Mouse (Mus musculus) heart, embryonic 16.5 days (tissue): ENCODE data around the gene Lrp2. TPM values are rescaled to one million over a fixed set of nuclear protein-coding genes. Genes with fewer than 3 reads are reported as not detected.
A peak's percentile ranks its signal among the peaks of the same experiment; 100 is the strongest.

Experiments
- ATAC-seq: fragments of 200-750 bp; cut with Nextera tagmentation; replicated peaks from 2 replicates; pipeline ENCODE4 v1.8.0; 2017; ENCODE audit warnings: moderate number of reproducible peaks; ENCODE audit not compliant: insufficient read depth, low FRiP score; ENCODE audit errors: extremely low read depth
- H3K27ac ChIP-seq: fragments of 300-500 bp; sonication (generic); 2 replicates; pipeline ENCODE4 v1.5.1; 2014; ENCODE audit warnings: mild to moderate bottlenecking, low read length, control low read depth, moderate library complexity
- H3K27me3 ChIP-seq: fragments of 300-500 bp; sonication (generic); 2 replicates; pipeline ENCODE4 v1.6.1; 2014; ENCODE audit warnings: low read length, mixed read lengths; ENCODE audit not compliant: control insufficient read depth, insufficient read depth
- H3K36me3 ChIP-seq: fragments of 300-500 bp; sonication (generic); 2 replicates; pipeline ENCODE4 v1.6.1; 2014; ENCODE audit not compliant: control insufficient read depth, insufficient read depth
- H3K4me1 ChIP-seq: fragments of 300-500 bp; sonication (generic); 2 replicates; pipeline ENCODE4 v1.6.1; 2014; ENCODE audit warnings: low read length, mixed read lengths; ENCODE audit not compliant: control insufficient read depth, insufficient read depth
- H3K4me2 ChIP-seq: fragments of 300-500 bp; sonication (generic); 2 replicates; pipeline ENCODE4 v1.6.1; 2014; ENCODE audit warnings: low read depth, mild to moderate bottlenecking, control low read depth, low read length
- H3K4me3 ChIP-seq: fragments of 300-500 bp; sonication (generic); 2 replicates; pipeline ENCODE4 v1.5.1; 2014; ENCODE audit warnings: mild to moderate bottlenecking, control low read depth, low read length
- H3K9ac ChIP-seq: fragments of 300-500 bp; sonication (generic); 2 replicates; pipeline ENCODE4 v1.6.1; 2014; ENCODE audit warnings: low read length, control low read depth
- H3K9me3 ChIP-seq: fragments of 300-500 bp; sonication (generic); replicated peaks from 2 replicates; pipeline ENCODE4 v1.6.1; 2016; ENCODE audit warnings: low read length; ENCODE audit not compliant: control insufficient read depth
- WGBS: fragments of 180-500 bp; shearing (Covaris S2); extraction: QIAGEN DNeasy Blood & Tissue Kit; methylation state at CpG from one replicate; pipeline ENCODE4 v1.1.7; 2014; 5-methylcytosine and 5-hydroxymethylcytosine counted together
- polyA plus RNA-seq: library from polyadenylated mRNA; unstranded; fragments of >200 nt; fragmentation: Nextera tagmentation; extraction: Ambion mirVana; gene quantifications from 2 replicates; pipeline ENCODE4 v1.2.1, GENCODE M21; 2015

Gene Lrp2
- polyA plus RNA-seq, 1 experiment from 2014 or later, result 0.21 TPM

GRCm38 (mm10) chr2:69612716-69613115 lies 26.9 kb upstream of the Lrp2 start:
- Histone ChIP-seq H3K4me3 (no peak overlapping the region), H3K36me3 (no peaks in the 10 kb centered on the region), H3K9ac (no peak overlapping the region), H3K27ac (no peak overlapping the region), H3K9me3 (no peaks in the 10 kb centered on the region), H3K4me2 (no peak overlapping the region), H3K27me3 (no peaks in the 10 kb centered on the region), H3K4me1 (peaks cover 4% of the 10 kb centered on the region)
- ATAC-seq, result no peak
- WGBS, result 59% methylated on average over 9 of the region's 9 CpGs

DNA sequence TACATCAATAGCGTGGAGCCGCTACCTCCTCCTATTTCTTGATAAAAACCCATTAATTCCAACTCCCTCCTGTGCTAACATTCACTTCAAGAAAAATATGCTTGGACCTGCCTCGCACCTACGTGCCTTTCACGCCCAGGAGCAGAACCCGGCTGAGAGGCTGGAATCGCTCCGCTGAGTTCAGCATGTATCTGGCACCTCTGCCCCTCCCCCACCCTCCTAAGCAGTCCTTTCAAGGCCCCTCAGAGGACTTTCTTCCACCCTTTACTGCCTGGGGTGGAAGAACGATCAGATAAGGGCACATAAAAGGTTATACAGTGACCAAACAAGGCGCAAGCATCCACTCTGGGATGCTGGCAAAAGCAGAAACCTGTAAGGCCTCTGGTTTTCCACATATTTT lies 26.4 kb upstream of the Lrp2 start:
- H3K9ac ChIP-seq, result no peak overlapping the region
- H3K4me3 ChIP-seq, result no peak overlapping the region
- H3K4me1 ChIP-seq, result peaks cover 4% of the 10 kb centered on the region
- H3K27ac ChIP-seq, result no peak overlapping the region
- ATAC-seq, result 0 out of 2 replicates have a peak, but pooled peaks have one; percentile 55
- H3K27me3 ChIP-seq, result no peaks in the 10 kb centered on the region
- H3K9me3 ChIP-seq, result no peaks in the 10 kb centered on the region
- H3K4me2 ChIP-seq, result 0 out of 2 replicates have a peak overlapping the region, but pooled peaks have one; percentile 9
- WGBS, result 14% methylated on average over 10 of the region's 10 CpGs
- H3K36me3 ChIP-seq, result no peaks in the 10 kb centered on the region

- Histone ChIP-seq H3K9me3 (no peaks in the 10 kb centered on the region), H3K9ac (no peak overlapping the region), H3K27ac (no peak overlapping the region), H3K4me3 (no peak overlapping the region), H3K4me2 (no peak overlapping the region), H3K36me3 (no peaks in the 10 kb centered on the region), H3K27me3 (no peaks in the 10 kb centered on the region), H3K4me1 (no peaks in the 10 kb centered on the region)
- no peak for ATAC-seq
- 88% methylated on average over 3 of the region's 3 CpGs for WGBS
Measured at GRCm38 (mm10) chr2:69606621-69607020, 20.8 kb upstream of the Lrp2 start.

DNA sequence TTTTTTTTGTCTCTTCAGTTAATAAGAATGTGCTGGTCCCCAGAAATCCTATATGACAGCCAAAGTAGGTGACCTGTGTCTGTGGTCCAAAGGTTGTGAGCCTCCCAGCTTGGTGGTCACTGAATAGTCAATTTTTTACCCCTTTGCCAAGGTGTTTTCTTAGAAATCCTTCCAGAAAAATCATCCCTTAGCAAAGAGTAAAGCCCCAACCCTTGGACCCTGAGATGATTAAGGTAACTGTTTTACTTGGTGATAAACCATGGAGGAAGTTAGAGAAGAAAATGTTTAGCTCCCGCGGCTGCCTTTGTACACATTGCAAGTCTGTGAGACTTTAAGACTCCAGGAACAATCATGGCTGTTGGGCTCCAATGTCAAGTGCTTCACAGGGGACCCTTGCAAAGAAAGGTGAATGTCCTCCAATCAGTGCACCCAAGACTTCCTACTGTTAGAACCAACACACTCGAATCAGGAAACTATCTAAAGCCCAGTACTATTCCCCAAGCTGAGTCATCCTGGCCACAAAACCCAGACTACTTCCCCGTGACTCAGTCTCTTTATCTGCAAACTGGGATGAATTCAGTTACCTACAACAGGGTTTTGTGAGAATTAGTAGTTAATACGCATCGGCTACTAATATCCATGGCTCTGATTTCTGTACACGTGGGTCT lies 18.0 kb upstream of the Lrp2 start:
- no peak for ATAC-seq
- H3K9me3 ChIP-seq, result no peaks in the 10 kb centered on the region
- H3K36me3 ChIP-seq, result no peaks in the 10 kb centered on the region

GRCm38 (mm10) chr2:69593168-69593567 lies 7.3 kb upstream of the Lrp2 start:
- H3K9ac ChIP-seq, result no peak overlapping the region
- no peak for ATAC-seq
- H3K36me3 ChIP-seq, result no peaks in the 10 kb centered on the region
- H3K4me2 ChIP-seq, result no peak overlapping the region
- H3K4me1 ChIP-seq, result no peaks in the 10 kb centered on the region
- H3K4me3 ChIP-seq, result no peak overlapping the region
- H3K9me3 ChIP-seq, result no peaks in the 10 kb centered on the region
- no peak overlapping the region for H3K27ac ChIP-seq
- peaks cover 10% of the 10 kb centered on the region for H3K27me3 ChIP-seq
- WGBS, result 78% methylated on average over 2 of the region's 2 CpGs

More for the DNA sequence above, 18.0 kb upstream of the Lrp2 start:
- Histone ChIP-seq H3K4me3 (no peak overlapping the region), H3K4me1 (no peaks in the 10 kb centered on the region), H3K27ac (no peak overlapping the region), H3K27me3 (no peaks in the 10 kb centered on the region), H3K4me2 (no peak overlapping the region), H3K9ac (no peak overlapping the region)
- WGBS, result 87% methylated on average over 7 of the region's 7 CpGs

- WGBS, result 53% methylated on average over 1 of the region's 1 CpGs
- H3K27me3 ChIP-seq, result peaks cover 16% of the 10 kb centered on the region
Measured at GRCm38 (mm10) chr2:69592536-69592935, 6.7 kb upstream of the Lrp2 start.

DNA sequence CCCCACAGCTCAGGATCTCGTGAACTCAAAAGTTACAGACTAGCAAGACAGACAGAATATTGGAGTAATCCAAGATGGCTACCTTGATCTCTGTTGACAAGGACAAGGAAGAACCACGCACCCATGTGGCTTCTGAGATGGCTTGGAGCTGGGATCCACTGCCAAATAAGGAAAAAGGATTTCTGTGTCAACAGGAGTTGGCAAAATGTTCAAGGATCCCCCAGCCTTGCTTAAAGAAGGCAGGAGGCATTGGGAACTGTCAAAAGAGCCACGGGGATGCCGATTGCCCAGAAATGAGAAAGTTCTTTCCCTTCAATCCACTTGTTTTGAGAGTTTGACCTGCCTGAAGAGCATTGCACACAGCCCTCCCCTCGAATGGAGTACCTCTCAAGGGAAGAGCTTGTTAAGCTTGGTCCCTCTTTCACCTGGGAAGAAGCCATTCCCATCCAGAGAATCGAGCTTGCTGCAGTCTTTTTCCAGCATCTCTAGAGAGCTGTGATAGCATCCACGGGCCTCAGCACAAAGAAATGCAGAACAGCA lies 6.2 kb upstream of the Lrp2 start:
- no peak for ATAC-seq
- WGBS, result 48% methylated on average over 7 of the region's 7 CpGs
- no peaks in the 10 kb centered on the region for H3K36me3 ChIP-seq
- no peak overlapping the region for H3K27ac ChIP-seq
- H3K4me2 ChIP-seq, result no peak overlapping the region
- no peak overlapping the region for H3K4me3 ChIP-seq
- H3K27me3 ChIP-seq, result peaks cover 16% of the 10 kb centered on the region
- peaks cover 7% of the 10 kb centered on the region; the same call in 1 of the 2 replicates for H3K4me1 ChIP-seq
- no peak overlapping the region for H3K9ac ChIP-seq
- H3K9me3 ChIP-seq, result no peaks in the 10 kb centered on the region

More at GRCm38 (mm10) chr2:69592536-69592935, 6.7 kb upstream of the Lrp2 start:
- no peak for ATAC-seq
- H3K27ac ChIP-seq, result no peak overlapping the region
- no peak overlapping the region for H3K4me3 ChIP-seq
- no peak overlapping the region for H3K9ac ChIP-seq
- H3K36me3 ChIP-seq, result no peaks in the 10 kb centered on the region
- no peaks in the 10 kb centered on the region for H3K9me3 ChIP-seq
- peaks cover 4% of the 10 kb centered on the region; the same call in 1 of the 2 replicates for H3K4me1 ChIP-seq
- H3K4me2 ChIP-seq, result no peak overlapping the region

GRCm38 (mm10) chr2:69590548-69590947 lies 4.7 kb upstream of the Lrp2 start:
- Histone ChIP-seq H3K27me3 (peaks cover 24% of the 10 kb centered on the region), H3K36me3 (no peaks in the 10 kb centered on the region), H3K9me3 (no peaks in the 10 kb centered on the region), H3K4me3 (no peak overlapping the region), H3K4me1 (peaks cover 12% of the 10 kb centered on the region), H3K4me2 (no peak overlapping the region), H3K27ac (no peak overlapping the region), H3K9ac (no peak overlapping the region)
- ATAC-seq, result no peak
- 61% methylated on average over 1 of the region's 1 CpGs for WGBS

GRCm38 (mm10) chr2:69587896-69588295 lies 2.0 kb upstream of the Lrp2 start:
- under 1% methylated on average over 23 of the region's 23 CpGs for WGBS
- Histone ChIP-seq H3K27me3 (peaks cover 33% of the 10 kb centered on the region), H3K4me1 (peaks cover 19% of the 10 kb centered on the region), H3K9me3 (no peaks in the 10 kb centered on the region), H3K9ac (no peak overlapping the region), H3K4me3 (peak overlapping the region; percentile 56), H3K27ac (no peak overlapping the region), H3K36me3 (no peaks in the 10 kb centered on the region), H3K4me2 (peak overlapping the region; percentile 81)
- 0 out of 2 replicates have a peak, but pooled peaks have one; percentile 23 for ATAC-seq
